ENCODE assay signal across 10 mouse cellular contexts in genomic region chr14:60733706-60734105, GRCm38 (mm10). TPM values are rescaled to one million over a fixed set of nuclear protein-coding genes. Genes with fewer than 3 reads are reported as not detected.
DNase-seq lines count a peak whose midpoint lies in the region; ATAC-seq and TF ChIP-seq lines count a peak whose summit lies in the region.
"Had no signal": no experiment of that assay in that cellular context is flagged by ENCODE, and none has a peak within 500 bp of the region (broad histone marks: within the 10 kb centered on the region; RNA-seq: fewer than 3 reads in every experiment).

No protein-coding gene starts in this region.

- H3K79me2 ChIP-seq in myocyte (ENCODE audit: control insufficient read depth, insufficient read depth) = no peaks in the 10 kb centered on the region

- no peak overlapping the region for H3ac ChIP-seq in myocyte (ENCODE audit: control insufficient read depth, insufficient read length)

- no peak for TF ChIP-seq POLR2A in myocyte (IDR thresholded peaks at IDR 0.05; ENCODE audit: insufficient read length, low read depth)

- H3K4me1 ChIP-seq in lung, embryonic 15.5 days = peaks cover 53% of the 10 kb centered on the region
- H3K4me1 ChIP-seq in hindbrain, embryonic 14.5 days (replicated peaks; ENCODE audit: control insufficient read depth, insufficient read depth, low read length) = peaks cover 33% of the 10 kb centered on the region

- no peaks in the 10 kb centered on the region for H3K27me3 ChIP-seq in lung, embryonic 15.5 days
- H3K27me3 ChIP-seq in hindbrain, embryonic 14.5 days (ENCODE audit: control insufficient read depth, insufficient read depth, low read length) = no peaks in the 10 kb centered on the region
- H3K27me3 ChIP-seq in myocyte (ENCODE audit: control insufficient read depth, insufficient read depth, insufficient read length) = no peaks in the 10 kb centered on the region

- H3K4me2 ChIP-seq in lung, embryonic 15.5 days = peak overlapping the region; percentile 44
- no peak overlapping the region; the same call in 1 of the 2 replicates for H3K4me2 ChIP-seq in hindbrain, embryonic 14.5 days (replicated peaks)
- peak overlapping the region; percentile 85 for H3K4me2 ChIP-seq in myocyte (ENCODE audit: low read depth)

- 35% methylated on average over 4 of the region's 4 CpGs for WGBS in lung, embryonic 15.5 days
- WGBS in hindbrain, embryonic 14.5 days = 67% methylated on average over 4 of the region's 4 CpGs

- no peak overlapping the region for H3K9ac ChIP-seq in lung, embryonic 15.5 days
- H3K9ac ChIP-seq in hindbrain, embryonic 14.5 days = no peak overlapping the region

- H3K4me3 ChIP-seq in lung, embryonic 15.5 days = 0 out of 2 replicates have a peak overlapping the region, but pooled peaks have one; percentile 1
- H3K4me3 ChIP-seq in hindbrain, embryonic 14.5 days (replicated peaks; ENCODE audit: low read length) = no peak overlapping the region
- H3K4me3 ChIP-seq in myocyte = peak overlapping the region; percentile 16

- H3K27ac ChIP-seq in lung, embryonic 15.5 days = peak overlapping the region; percentile 26
- peak overlapping the region; percentile 10; the same call in 1 of the 2 replicates for H3K27ac ChIP-seq in hindbrain, embryonic 14.5 days

- no peaks in the 10 kb centered on the region; the same call in 1 of the 2 replicates for H3K36me3 ChIP-seq in lung, embryonic 15.5 days
- no peaks in the 10 kb centered on the region for H3K36me3 ChIP-seq in hindbrain, embryonic 14.5 days (replicated peaks; ENCODE audit: control insufficient read depth, insufficient read depth)
- no peaks in the 10 kb centered on the region for H3K36me3 ChIP-seq in myocyte (ENCODE audit: control insufficient read depth, insufficient read depth)

- H3K9me3 ChIP-seq in lung, embryonic 15.5 days = no peaks in the 10 kb centered on the region
- no peaks in the 10 kb centered on the region for H3K9me3 ChIP-seq in hindbrain, embryonic 14.5 days (ENCODE audit: control insufficient read depth, low read length)

- DNase-seq in embryo, embryonic 10.5 days (ENCODE audit: low spot score) = peak; percentile 32
- no peak for DNase-seq in embryo, embryonic 9.5 days (ENCODE audit: extremely low spot score)
- no peak for DNase-seq in lung, postnatal 10 days
- DNase-seq in hindbrain, embryonic 14.5 days (ENCODE audit: low spot score) = no peak
- no peak for DNase-seq in urinary bladder, postnatal 25 days (ENCODE audit: low spot score)
- DNase-seq: cerebellum, adult 2 months; spleen, adult 18-20 months had no signal

- ATAC-seq in lung, embryonic 15.5 days (ENCODE audit: borderline replicate concordance, extremely low read depth, low FRiP score, low TSS enrichment) = peak; percentile 27; the same call in 1 of the 2 replicates
- ATAC-seq in hindbrain, embryonic 14.5 days (ENCODE audit: low FRiP score) = no peak
- no peak for ATAC-seq in frontal cortex, adult (ENCODE audit: low TSS enrichment)

TF ChIP-seq in myocyte, 11 proteins besides CTCF, POLR2A, EP300 and RAD21:
- TF ChIP-seq SRF (IDR thresholded peaks at IDR 0.05; ENCODE audit: control insufficient read depth, insufficient read length, low read depth) = no peak

RNA-seq across cellular contexts. Expression of gene C1qtnf9, which starts 34.2 kb away (rescaled TPM):
- polyA plus RNA-seq in lung, embryonic 15.5 days (2015; fragmentation: Nextera tagmentation; extraction: Ambion mirVana) = 0.52 and 1.1 TPM in 2 replicates
- not detected in 2 replicates for polyA plus RNA-seq in hindbrain, embryonic 14.5 days (2014; fragmentation: Nextera tagmentation; extraction: Ambion mirVana)
- polyA plus RNA-seq in myocyte (2012; fragmentation: generic; extraction: Trizol) = not detected

RNA-seq across cellular contexts. Expression of gene Mipep, which starts 50.7 kb away (rescaled TPM):
- polyA plus RNA-seq in lung, embryonic 15.5 days (2015; fragmentation: Nextera tagmentation; extraction: Ambion mirVana) = 23.6 and 25.4 TPM in 2 replicates
- 21.2 and 26.2 TPM in 2 replicates for polyA plus RNA-seq in hindbrain, embryonic 14.5 days (2014; fragmentation: Nextera tagmentation; extraction: Ambion mirVana)
- 14.1 TPM for polyA plus RNA-seq in myocyte (2012; fragmentation: generic; extraction: Trizol)
